Mouse (Mus musculus): ENCODE data around the gene Xpnpep1. TPM values are rescaled to one million over a fixed set of nuclear protein-coding genes. Genes with fewer than 3 reads are reported as not detected.

Gene Xpnpep1
- polyA plus RNA-seq, 1 experiment from 2014 or later = 177 TPM

- Histone ChIP-seq H3K4me1 (ENCODE audit: control insufficient read depth, insufficient read depth, low read length) (peaks cover 3% of the 10 kb centered on the region; the same call in 1 of the 2 replicates), H3K9me3 (replicated peaks; ENCODE audit: control insufficient read depth, low read length) (no peaks in the 10 kb centered on the region), H3K27ac (replicated peaks; ENCODE audit: low read depth, low read length) (no peak overlapping the region), H3K27me3 (ENCODE audit: control insufficient read depth, insufficient read depth, low read length) (no peaks in the 10 kb centered on the region), H3K9ac (replicated peaks; ENCODE audit: low read length) (no peak overlapping the region), H3K4me2 (ENCODE audit: low read depth, low read length) (no peak overlapping the region), H3K36me3 (replicated peaks; ENCODE audit: control insufficient read depth, insufficient read depth, low read depth, low read length) (peaks cover 5% of the 10 kb centered on the region; the same call in 1 of the 2 replicates), H3K4me3 (ENCODE audit: low read depth, low read length) (no peak overlapping the region)
- WGBS = 98% methylated on average over 3 of the region's 3 CpGs
- ATAC-seq (replicated peaks; ENCODE audit: insufficient number of reproducible peaks, low FRiP score, low TSS enrichment, low read depth) (no peak), DNase-seq (ENCODE audit: low spot score) (no peak)
Observed at GRCm38 (mm10) chr19:53013744-53014143, 26.3 kb downstream of the Xpnpep1 start.

- no peak overlapping the region for H3K9ac ChIP-seq (replicated peaks; ENCODE audit: low read length)
- H3K27me3 ChIP-seq (ENCODE audit: control insufficient read depth, insufficient read depth, low read length) = no peaks in the 10 kb centered on the region
- H3K36me3 ChIP-seq (replicated peaks; ENCODE audit: control insufficient read depth, insufficient read depth, low read depth, low read length) = peaks cover 5% of the 10 kb centered on the region; the same call in 1 of the 2 replicates
- 93% methylated on average over 7 of the region's 7 CpGs for WGBS
- H3K27ac ChIP-seq (replicated peaks; ENCODE audit: low read depth, low read length) = no peak overlapping the region
- H3K4me3 ChIP-seq (ENCODE audit: low read depth, low read length) = no peak overlapping the region
- no peak overlapping the region for H3K4me2 ChIP-seq (ENCODE audit: low read depth, low read length)
- no peaks in the 10 kb centered on the region for H3K9me3 ChIP-seq (replicated peaks; ENCODE audit: control insufficient read depth, low read length)
- ATAC-seq (replicated peaks; ENCODE audit: insufficient number of reproducible peaks, low FRiP score, low TSS enrichment, low read depth) (no peak), DNase-seq (ENCODE audit: low spot score) (no peak)
- H3K4me1 ChIP-seq (ENCODE audit: control insufficient read depth, insufficient read depth, low read length) = peaks cover 5% of the 10 kb centered on the region
Observed at GRCm38 (mm10) chr19:53013341-53013740, 26.7 kb downstream of the Xpnpep1 start.

GRCm38 (mm10) chr19:53010941-53011340, 29.1 kb downstream of the Xpnpep1 start:
- 79% methylated on average over 5 of the region's 5 CpGs for WGBS
- no peak overlapping the region for H3K9ac ChIP-seq (replicated peaks; ENCODE audit: low read length)
- no peak overlapping the region for H3K27ac ChIP-seq (replicated peaks; ENCODE audit: low read depth, low read length)
- ATAC-seq (replicated peaks; ENCODE audit: insufficient number of reproducible peaks, low FRiP score, low TSS enrichment, low read depth) (no peak), DNase-seq (ENCODE audit: low spot score) (no peak)
- H3K36me3 ChIP-seq (replicated peaks; ENCODE audit: control insufficient read depth, insufficient read depth, low read depth, low read length) = peaks cover 5% of the 10 kb centered on the region; the same call in 1 of the 2 replicates
- H3K4me2 ChIP-seq (ENCODE audit: low read depth, low read length) = no peak overlapping the region
- H3K9me3 ChIP-seq (replicated peaks; ENCODE audit: control insufficient read depth, low read length) = no peaks in the 10 kb centered on the region
- H3K27me3 ChIP-seq (ENCODE audit: control insufficient read depth, insufficient read depth, low read length) = no peaks in the 10 kb centered on the region
- no peak overlapping the region for H3K4me3 ChIP-seq (ENCODE audit: low read depth, low read length)
- peaks cover 6% of the 10 kb centered on the region for H3K4me1 ChIP-seq (ENCODE audit: control insufficient read depth, insufficient read depth, low read length)

- DNase-seq (ENCODE audit: low spot score) (peak; percentile 56), ATAC-seq (replicated peaks; ENCODE audit: insufficient number of reproducible peaks, low FRiP score, low TSS enrichment, low read depth) (no peak)
- peaks cover 3% of the 10 kb centered on the region for H3K4me1 ChIP-seq (ENCODE audit: control insufficient read depth, insufficient read depth, low read length)
- no peak overlapping the region for H3K9ac ChIP-seq (replicated peaks; ENCODE audit: low read length)
- no peak overlapping the region for H3K4me2 ChIP-seq (ENCODE audit: low read depth, low read length)
- WGBS = 47% methylated on average over 5 of the region's 5 CpGs
- H3K9me3 ChIP-seq (replicated peaks; ENCODE audit: control insufficient read depth, low read length) = no peaks in the 10 kb centered on the region
- H3K27me3 ChIP-seq (ENCODE audit: control insufficient read depth, insufficient read depth, low read length) = no peaks in the 10 kb centered on the region
- H3K36me3 ChIP-seq (replicated peaks; ENCODE audit: control insufficient read depth, insufficient read depth, low read depth, low read length) = peaks cover 5% of the 10 kb centered on the region; the same call in 1 of the 2 replicates
- H3K4me3 ChIP-seq (ENCODE audit: low read depth, low read length) = no peak overlapping the region
- peak overlapping the region; percentile 49 for H3K27ac ChIP-seq (replicated peaks; ENCODE audit: low read depth, low read length)
Observed at GRCm38 (mm10) chr19:53008921-53009320, 31.1 kb downstream of the Xpnpep1 start.

- ATAC-seq (replicated peaks; ENCODE audit: insufficient number of reproducible peaks, low FRiP score, low TSS enrichment, low read depth) (0 out of 2 replicates have a peak, but pooled peaks have one; percentile 36), DNase-seq (ENCODE audit: low spot score) (peak; percentile 78)
- no peak overlapping the region for H3K4me2 ChIP-seq (ENCODE audit: low read depth, low read length)
- H3K27me3 ChIP-seq (ENCODE audit: control insufficient read depth, insufficient read depth, low read length) = no peaks in the 10 kb centered on the region
- WGBS = 66% methylated on average over 6 of the region's 6 CpGs
- H3K9ac ChIP-seq (replicated peaks; ENCODE audit: low read length) = no peak overlapping the region
- no peaks in the 10 kb centered on the region for H3K9me3 ChIP-seq (replicated peaks; ENCODE audit: control insufficient read depth, low read length)
- H3K4me1 ChIP-seq (ENCODE audit: control insufficient read depth, insufficient read depth, low read length) = peaks cover 3% of the 10 kb centered on the region
- H3K4me3 ChIP-seq (ENCODE audit: low read depth, low read length) = no peak overlapping the region
- peaks cover 5% of the 10 kb centered on the region; the same call in 1 of the 2 replicates for H3K36me3 ChIP-seq (replicated peaks; ENCODE audit: control insufficient read depth, insufficient read depth, low read depth, low read length)
- H3K27ac ChIP-seq (replicated peaks; ENCODE audit: low read depth, low read length) = peak overlapping the region; percentile 49
Observed at GRCm38 (mm10) chr19:53008020-53008705, 31.9 kb downstream of the Xpnpep1 start.

GRCm38 (mm10) chr19:53005978-53006377, 34.0 kb downstream of the Xpnpep1 start:
- WGBS = 95% methylated on average over 19 of the region's 19 CpGs
- ATAC-seq (replicated peaks; ENCODE audit: insufficient number of reproducible peaks, low FRiP score, low TSS enrichment, low read depth) (no peak), DNase-seq (ENCODE audit: low spot score) (no peak)
- H3K4me1 ChIP-seq (ENCODE audit: control insufficient read depth, insufficient read depth, low read length) = peaks cover 3% of the 10 kb centered on the region
- H3K27me3 ChIP-seq (ENCODE audit: control insufficient read depth, insufficient read depth, low read length) = no peaks in the 10 kb centered on the region
- H3K9me3 ChIP-seq (replicated peaks; ENCODE audit: control insufficient read depth, low read length) = no peaks in the 10 kb centered on the region
- H3K4me2 ChIP-seq (ENCODE audit: low read depth, low read length) = no peak overlapping the region
- no peak overlapping the region for H3K9ac ChIP-seq (replicated peaks; ENCODE audit: low read length)
- no peak overlapping the region for H3K4me3 ChIP-seq (ENCODE audit: low read depth, low read length)
- H3K27ac ChIP-seq (replicated peaks; ENCODE audit: low read depth, low read length) = no peak overlapping the region
- H3K36me3 ChIP-seq (replicated peaks; ENCODE audit: control insufficient read depth, insufficient read depth, low read depth, low read length) = peaks cover 2% of the 10 kb centered on the region

- no peaks in the 10 kb centered on the region for H3K9me3 ChIP-seq (replicated peaks; ENCODE audit: control insufficient read depth, low read length)
- no peak overlapping the region for H3K4me3 ChIP-seq (ENCODE audit: low read depth, low read length)
- no peaks in the 10 kb centered on the region for H3K27me3 ChIP-seq (ENCODE audit: control insufficient read depth, insufficient read depth, low read length)
- no peak overlapping the region for H3K4me2 ChIP-seq (ENCODE audit: low read depth, low read length)
- peaks cover 3% of the 10 kb centered on the region for H3K4me1 ChIP-seq (ENCODE audit: control insufficient read depth, insufficient read depth, low read length)
- H3K36me3 ChIP-seq (replicated peaks; ENCODE audit: control insufficient read depth, insufficient read depth, low read depth, low read length) = peaks cover 2% of the 10 kb centered on the region
- no peak for DNase-seq (ENCODE audit: low spot score)
- WGBS = 93% methylated on average over 22 of the region's 22 CpGs
- no peak overlapping the region for H3K27ac ChIP-seq (replicated peaks; ENCODE audit: low read depth, low read length)
- ATAC-seq (replicated peaks; ENCODE audit: insufficient number of reproducible peaks, low FRiP score, low TSS enrichment, low read depth) = no peak
- H3K9ac ChIP-seq (replicated peaks; ENCODE audit: low read length) = no peak overlapping the region
Observed at GRCm38 (mm10) chr19:53003554-53004365, 36.3 kb downstream of the Xpnpep1 start.
